Mouse (Mus musculus) E14TG2a.4 (cell line): ENCODE measurements at regions not wholly inside any gene's neighbourhood (a gene's known extent, or its start where the extent isn't known, plus 50 kb on each side); places are given as distances from the start of the nearest gene placed in this dataset.

Experiments
- H3K27me3 ChIP-seq: 2 replicates; pipeline ENCODE4 v1.6.1; 2014; ENCODE audit warnings: low read length, control low read depth; ENCODE audit not compliant: insufficient read depth
- H3K36me3 ChIP-seq: 2 replicates; pipeline ENCODE4 v1.6.1; 2014; ENCODE audit warnings: low read length, control low read depth; ENCODE audit not compliant: insufficient read depth
- H3K4me1 ChIP-seq: replicated peaks from 2 replicates; pipeline ENCODE4 v1.6.1; 2014; ENCODE audit warnings: low read depth, low read length, control low read depth
- H3K4me3 ChIP-seq: replicated peaks from 2 replicates; pipeline ENCODE4 v1.5.1; 2014; ENCODE audit warnings: mild to moderate bottlenecking, low read length
- H3K9me3 ChIP-seq: 2 replicates; pipeline ENCODE4 v1.6.1; 2014; ENCODE audit warnings: low read length, control low read depth
- CTCF ChIP-seq: conservative IDR thresholded peaks from 2 replicates; pipeline ENCODE4 v1.5.1; 2014; ENCODE audit warnings: low read length
- NANOG ChIP-seq: IDR thresholded peaks from 2 replicates; pipeline ENCODE4 v1.6.1; 2014; ENCODE audit warnings: borderline replicate concordance, low read length, mixed read lengths
- POU5F1 ChIP-seq: IDR thresholded peaks from 2 replicates; pipeline ENCODE4 v1.6.1; 2014; ENCODE audit warnings: low read length, borderline replicate concordance

GRCm38 (mm10) chr10:21446641-21447040 lies 69.5 kb downstream of the Aldh8a1 start:
- TF ChIP-seq POU5F1 (no peak), CTCF (no peak), NANOG (no peak)
- Histone ChIP-seq H3K36me3 (no peaks in the 10 kb centered on the region), H3K9me3 (peaks cover 8% of the 10 kb centered on the region), H3K4me1 (no peaks in the 10 kb centered on the region), H3K4me3 (no peak overlapping the region), H3K27me3 (no peaks in the 10 kb centered on the region)

GRCm38 (mm10) chr10:21448132-21448531 lies 71.0 kb downstream of the Aldh8a1 start:
- Histone ChIP-seq H3K4me3 (no peak overlapping the region), H3K36me3 (no peaks in the 10 kb centered on the region), H3K27me3 (no peaks in the 10 kb centered on the region), H3K4me1 (no peaks in the 10 kb centered on the region), H3K9me3 (peaks cover 8% of the 10 kb centered on the region)
- no peak for TF ChIP-seq CTCF
- no peak for TF ChIP-seq POU5F1
- TF ChIP-seq NANOG = no peak

GRCm38 (mm10) chr10:21448942-21449341 lies 71.9 kb downstream of the Aldh8a1 start:
- H3K27me3 ChIP-seq = peaks cover 6% of the 10 kb centered on the region; the same call in 1 of the 2 replicates
- peaks cover 8% of the 10 kb centered on the region for H3K9me3 ChIP-seq
- H3K36me3 ChIP-seq = no peaks in the 10 kb centered on the region
- H3K4me1 ChIP-seq = peaks cover 4% of the 10 kb centered on the region
- no peak overlapping the region for H3K4me3 ChIP-seq
- TF ChIP-seq NANOG = no peak
- TF ChIP-seq CTCF = no peak
- no peak for TF ChIP-seq POU5F1

GRCm38 (mm10) chr10:21452611-21453010 lies 75.5 kb downstream of the Aldh8a1 start:
- Histone ChIP-seq H3K27me3 (peaks cover 9% of the 10 kb centered on the region; the same call in 1 of the 2 replicates), H3K4me3 (no peak overlapping the region), H3K4me1 (peaks cover 38% of the 10 kb centered on the region), H3K9me3 (peaks cover 8% of the 10 kb centered on the region), H3K36me3 (no peaks in the 10 kb centered on the region)
- TF ChIP-seq NANOG (no peak), POU5F1 (no peak), CTCF (no peak)

GRCm38 (mm10) chr10:21453527-21453926 lies 76.4 kb downstream of the Aldh8a1 start:
- Histone ChIP-seq H3K36me3 (no peaks in the 10 kb centered on the region), H3K4me3 (no peak overlapping the region), H3K27me3 (peaks cover 9% of the 10 kb centered on the region; the same call in 1 of the 2 replicates), H3K4me1 (peaks cover 38% of the 10 kb centered on the region), H3K9me3 (peaks cover 8% of the 10 kb centered on the region)
- TF ChIP-seq CTCF (no peak), POU5F1 (no peak), NANOG (no peak)

- Histone ChIP-seq H3K9me3 (peaks cover 8% of the 10 kb centered on the region), H3K27me3 (peaks cover 9% of the 10 kb centered on the region; the same call in 1 of the 2 replicates), H3K4me1 (peaks cover 38% of the 10 kb centered on the region), H3K36me3 (no peaks in the 10 kb centered on the region), H3K4me3 (0 out of 2 replicates have a peak overlapping the region, but pooled peaks have one; percentile 23)
- TF ChIP-seq POU5F1 = no peak
- TF ChIP-seq NANOG = no peak
- TF ChIP-seq CTCF = no peak
Measured at GRCm38 (mm10) chr10:21454153-21454552, 77.1 kb downstream of the Aldh8a1 start.

- H3K9me3 ChIP-seq = peaks cover 8% of the 10 kb centered on the region
- no peaks in the 10 kb centered on the region for H3K36me3 ChIP-seq
- peaks cover 38% of the 10 kb centered on the region for H3K4me1 ChIP-seq
- peak overlapping the region; percentile 23; the same call in 1 of the 2 replicates for H3K4me3 ChIP-seq
- TF ChIP-seq NANOG (no peak), CTCF (no peak), POU5F1 (no peak)
- H3K27me3 ChIP-seq = peaks cover 9% of the 10 kb centered on the region; the same call in 1 of the 2 replicates
Measured at GRCm38 (mm10) chr10:21454757-21455156, 77.7 kb downstream of the Aldh8a1 start.

- peaks cover 8% of the 10 kb centered on the region for H3K9me3 ChIP-seq
- no peaks in the 10 kb centered on the region for H3K36me3 ChIP-seq
- H3K4me1 ChIP-seq = peaks cover 38% of the 10 kb centered on the region
- no peak overlapping the region for H3K4me3 ChIP-seq
- TF ChIP-seq POU5F1 (no peak), NANOG (no peak), CTCF (no peak)
- H3K27me3 ChIP-seq = peaks cover 9% of the 10 kb centered on the region; the same call in 1 of the 2 replicates
Measured at GRCm38 (mm10) chr10:21455863-21456262, 78.8 kb downstream of the Aldh8a1 start.

GRCm38 (mm10) chr10:21456359-21456758 lies 79.3 kb downstream of the Aldh8a1 start:
- Histone ChIP-seq H3K4me3 (no peak overlapping the region), H3K4me1 (peaks cover 38% of the 10 kb centered on the region), H3K9me3 (peaks cover 3% of the 10 kb centered on the region), H3K36me3 (no peaks in the 10 kb centered on the region), H3K27me3 (peaks cover 9% of the 10 kb centered on the region; the same call in 1 of the 2 replicates)
- TF ChIP-seq CTCF (no peak), POU5F1 (no peak), NANOG (no peak)
